Mouse (Mus musculus): ENCODE measurements around the gene Hnrnph1. TPM values are rescaled to one million over a fixed set of nuclear protein-coding genes. Genes with fewer than 3 reads are reported as not detected.

Gene Hnrnph1
- polyA plus RNA-seq, 1 experiment, result 1,562 TPM

GRCm38 (mm10) chr11:50432896-50433295 is 56.1 kb downstream of the Hnrnph1 start:
- H3K4me1 ChIP-seq (ENCODE audit: control insufficient read depth, insufficient read depth, low read length), result peaks cover 9% of the 10 kb centered on the region
- TF ChIP-seq POLR2A (IDR thresholded peaks at IDR 0.05; ENCODE audit: insufficient read depth, low read depth, low read length) (no peak), CTCF (IDR thresholded peaks at IDR 0.05; ENCODE audit: insufficient read depth, low read depth, low read length) (no peak)
- H3K4me3 ChIP-seq (ENCODE audit: insufficient read depth, low read depth, low read length), result no peak overlapping the region
- no peak overlapping the region for H3K27ac ChIP-seq (ENCODE audit: insufficient read depth, low read depth, low read length)
- 93% methylated on average over 5 of the region's 5 CpGs for WGBS

Other genes starting within 250 kb of the Hnrnph1 start
- gene Tbc1d9b, start 245.6 kb upstream of the Hnrnph1 start, polyA plus RNA-seq (2012; ENCODE audit: insufficient read depth, insufficient read length, low replicate concordance, missing spikeins), result 540 TPM in 1 of 2 replicates, not detected in the other
- not detected in 2 replicates for gene Mrnip, start 202.5 kb upstream of the Hnrnph1 start, polyA plus RNA-seq (2012; ENCODE audit: insufficient read depth, insufficient read length, low replicate concordance, missing spikeins)
- 578 TPM in 1 of 2 replicates, not detected in the other for gene Sqstm1, start 166.2 kb upstream of the Hnrnph1 start, polyA plus RNA-seq (2012; ENCODE audit: insufficient read depth, insufficient read length, low replicate concordance, missing spikeins)
- not detected in 2 replicates for gene Mgat4b, start 166.1 kb upstream of the Hnrnph1 start, polyA plus RNA-seq (2012; ENCODE audit: insufficient read depth, insufficient read length, low replicate concordance, missing spikeins)
- gene Ltc4s, start 138.4 kb upstream of the Hnrnph1 start, polyA plus RNA-seq (2012; ENCODE audit: insufficient read depth, insufficient read length, low replicate concordance, missing spikeins), result not detected in 2 replicates
- gene Maml1, start 84.7 kb upstream of the Hnrnph1 start, polyA plus RNA-seq (2012; ENCODE audit: insufficient read depth, insufficient read length, low replicate concordance, missing spikeins), result not detected in 2 replicates
- 193 and 359 TPM in 2 replicates for gene Canx, start 51.3 kb upstream of the Hnrnph1 start, polyA plus RNA-seq (2012; ENCODE audit: insufficient read depth, insufficient read length, low replicate concordance, missing spikeins)
- not detected in 2 replicates for gene Cby3, start 22.5 kb upstream of the Hnrnph1 start, polyA plus RNA-seq (2012; ENCODE audit: insufficient read depth, insufficient read length, low replicate concordance, missing spikeins)
- not detected in 2 replicates for gene Rufy1, start 54.1 kb downstream of the Hnrnph1 start, polyA plus RNA-seq (2012; ENCODE audit: insufficient read depth, insufficient read length, low replicate concordance, missing spikeins)
- not detected in 2 replicates for gene Adamts2, start 225.1 kb downstream of the Hnrnph1 start, polyA plus RNA-seq (2012; ENCODE audit: insufficient read depth, insufficient read length, low replicate concordance, missing spikeins)